Mouse (Mus musculus): ENCODE measurements at regions not wholly inside any gene's neighbourhood (a gene's known extent, or its start where the extent isn't known, plus 50 kb on each side); places are given as distances from the start of the nearest gene placed in this dataset.

GRCm38 (mm10) chr12:56275556-56276242, 70.0 kb downstream of the Mbip start:
- no peak for DNase-seq (ENCODE audit: low spot score)
- Histone ChIP-seq H3K4me3 (ENCODE audit: low read depth, low read length) (no peak overlapping the region), H3K9me3 (ENCODE audit: control insufficient read depth, low read length) (no peaks in the 10 kb centered on the region)

GRCm38 (mm10) chr12:56265049-56265448, 80.6 kb downstream of the Mbip start:
- ATAC-seq (replicated peaks; ENCODE audit: low FRiP score, low TSS enrichment, low read depth) = no peak
- Histone ChIP-seq H3K4me2 (ENCODE audit: low read length) (no peak overlapping the region), H3K9ac (ENCODE audit: low read length) (no peak overlapping the region), H3K27ac (ENCODE audit: low read depth) (no peak overlapping the region), H3K4me3 (ENCODE audit: low read depth, low read length) (no peak overlapping the region), H3K36me3 (ENCODE audit: control insufficient read depth, insufficient read depth, low read length) (no peaks in the 10 kb centered on the region), H3K27me3 (replicated peaks; ENCODE audit: control insufficient read depth, insufficient read depth, low read length) (no peaks in the 10 kb centered on the region), H3K9me3 (ENCODE audit: control insufficient read depth, low read length) (no peaks in the 10 kb centered on the region), H3K4me1 (replicated peaks; ENCODE audit: control insufficient read depth, insufficient read depth, low read length) (no peaks in the 10 kb centered on the region)
- no peak for DNase-seq (ENCODE audit: low spot score)
- WGBS = 60% methylated on average over 6 of the region's 6 CpGs

More at GRCm38 (mm10) chr12:56275556-56276242, 70.0 kb downstream of the Mbip start:
- Histone ChIP-seq H3K27me3 (replicated peaks; ENCODE audit: control insufficient read depth, insufficient read depth, low read length) (no peaks in the 10 kb centered on the region), H3K27ac (ENCODE audit: low read depth) (no peak overlapping the region), H3K36me3 (ENCODE audit: control insufficient read depth, insufficient read depth, low read length) (no peaks in the 10 kb centered on the region), H3K4me2 (ENCODE audit: low read length) (no peak overlapping the region), H3K4me1 (replicated peaks; ENCODE audit: control insufficient read depth, insufficient read depth, low read length) (no peaks in the 10 kb centered on the region), H3K9ac (ENCODE audit: low read length) (no peak overlapping the region)
- ATAC-seq (replicated peaks; ENCODE audit: low FRiP score, low TSS enrichment, low read depth) = no peak
- WGBS = 51% methylated on average over 17 of the region's 17 CpGs

GRCm38 (mm10) chr12:56261471-56261870, 84.2 kb downstream of the Mbip start:
- 74% methylated on average over 4 of the region's 4 CpGs for WGBS
- H3K4me2 ChIP-seq (ENCODE audit: low read length) = no peak overlapping the region
- no peaks in the 10 kb centered on the region for H3K9me3 ChIP-seq (ENCODE audit: control insufficient read depth, low read length)
- no peaks in the 10 kb centered on the region for H3K27me3 ChIP-seq (replicated peaks; ENCODE audit: control insufficient read depth, insufficient read depth, low read length)
- no peaks in the 10 kb centered on the region for H3K4me1 ChIP-seq (replicated peaks; ENCODE audit: control insufficient read depth, insufficient read depth, low read length)
- no peak overlapping the region for H3K27ac ChIP-seq (ENCODE audit: low read depth)
- ATAC-seq (replicated peaks; ENCODE audit: low FRiP score, low TSS enrichment, low read depth) = no peak
- no peak overlapping the region for H3K4me3 ChIP-seq (ENCODE audit: low read depth, low read length)
- no peak for DNase-seq (ENCODE audit: low spot score)
- no peak overlapping the region for H3K9ac ChIP-seq (ENCODE audit: low read length)
- no peaks in the 10 kb centered on the region for H3K36me3 ChIP-seq (ENCODE audit: control insufficient read depth, insufficient read depth, low read length)

GRCm38 (mm10) chr12:56258401-56259050, 87.2 kb downstream of the Mbip start:
- no peak overlapping the region for H3K27ac ChIP-seq (ENCODE audit: low read depth)
- ATAC-seq (replicated peaks; ENCODE audit: low FRiP score, low TSS enrichment, low read depth) (no peak), DNase-seq (ENCODE audit: low spot score) (no peak)
- no peak overlapping the region for H3K4me3 ChIP-seq (ENCODE audit: low read depth, low read length)
- WGBS = 79% methylated on average over 14 of the region's 14 CpGs
- H3K9ac ChIP-seq (ENCODE audit: low read length) = no peak overlapping the region
- no peaks in the 10 kb centered on the region for H3K4me1 ChIP-seq (replicated peaks; ENCODE audit: control insufficient read depth, insufficient read depth, low read length)
- H3K4me2 ChIP-seq (ENCODE audit: low read length) = no peak overlapping the region
- no peaks in the 10 kb centered on the region for H3K9me3 ChIP-seq (ENCODE audit: control insufficient read depth, low read length)
- H3K36me3 ChIP-seq (ENCODE audit: control insufficient read depth, insufficient read depth, low read length) = no peaks in the 10 kb centered on the region
- H3K27me3 ChIP-seq (replicated peaks; ENCODE audit: control insufficient read depth, insufficient read depth, low read length) = no peaks in the 10 kb centered on the region

GRCm38 (mm10) chr12:56256243-56256881, 89.3 kb downstream of the Mbip start:
- Histone ChIP-seq H3K27ac (ENCODE audit: low read depth) (no peak overlapping the region), H3K4me2 (ENCODE audit: low read length) (no peak overlapping the region), H3K4me3 (ENCODE audit: low read depth, low read length) (no peak overlapping the region), H3K36me3 (ENCODE audit: control insufficient read depth, insufficient read depth, low read length) (no peaks in the 10 kb centered on the region), H3K9ac (ENCODE audit: low read length) (no peak overlapping the region), H3K9me3 (ENCODE audit: control insufficient read depth, low read length) (no peaks in the 10 kb centered on the region), H3K4me1 (replicated peaks; ENCODE audit: control insufficient read depth, insufficient read depth, low read length) (no peaks in the 10 kb centered on the region), H3K27me3 (replicated peaks; ENCODE audit: control insufficient read depth, insufficient read depth, low read length) (no peaks in the 10 kb centered on the region)
- ATAC-seq (replicated peaks; ENCODE audit: low FRiP score, low TSS enrichment, low read depth) (no peak), DNase-seq (ENCODE audit: low spot score) (no peak)
- 89% methylated on average over 11 of the region's 11 CpGs for WGBS

- DNase-seq (ENCODE audit: low spot score) (no peak), ATAC-seq (replicated peaks; ENCODE audit: low FRiP score, low TSS enrichment, low read depth) (no peak)
- Histone ChIP-seq H3K4me3 (ENCODE audit: low read depth, low read length) (no peak overlapping the region), H3K27me3 (replicated peaks; ENCODE audit: control insufficient read depth, insufficient read depth, low read length) (no peaks in the 10 kb centered on the region), H3K36me3 (ENCODE audit: control insufficient read depth, insufficient read depth, low read length) (no peaks in the 10 kb centered on the region), H3K27ac (ENCODE audit: low read depth) (no peak overlapping the region), H3K4me1 (replicated peaks; ENCODE audit: control insufficient read depth, insufficient read depth, low read length) (no peaks in the 10 kb centered on the region), H3K9me3 (ENCODE audit: control insufficient read depth, low read length) (no peaks in the 10 kb centered on the region), H3K9ac (ENCODE audit: low read length) (no peak overlapping the region), H3K4me2 (ENCODE audit: low read length) (no peak overlapping the region)
- 46% methylated on average over 7 of the region's 7 CpGs for WGBS
Observed at GRCm38 (mm10) chr12:56252612-56253444, 92.9 kb downstream of the Mbip start.

- Histone ChIP-seq H3K9ac (ENCODE audit: low read length) (no peak overlapping the region), H3K4me2 (ENCODE audit: low read length) (no peak overlapping the region), H3K27me3 (replicated peaks; ENCODE audit: control insufficient read depth, insufficient read depth, low read length) (no peaks in the 10 kb centered on the region), H3K9me3 (ENCODE audit: control insufficient read depth, low read length) (no peaks in the 10 kb centered on the region), H3K36me3 (ENCODE audit: control insufficient read depth, insufficient read depth, low read length) (no peaks in the 10 kb centered on the region), H3K4me1 (replicated peaks; ENCODE audit: control insufficient read depth, insufficient read depth, low read length) (no peaks in the 10 kb centered on the region), H3K27ac (ENCODE audit: low read depth) (no peak overlapping the region), H3K4me3 (ENCODE audit: low read depth, low read length) (no peak overlapping the region)
- no peak for ATAC-seq (replicated peaks; ENCODE audit: low FRiP score, low TSS enrichment, low read depth)
- WGBS = 24% methylated on average over 3 of the region's 3 CpGs
- DNase-seq (ENCODE audit: low spot score) = no peak
Observed at GRCm38 (mm10) chr12:56250262-56250661, 95.4 kb downstream of the Mbip start.

- no peaks in the 10 kb centered on the region for H3K9me3 ChIP-seq (ENCODE audit: control insufficient read depth, low read length)
- H3K4me1 ChIP-seq (replicated peaks; ENCODE audit: control insufficient read depth, insufficient read depth, low read length) = no peaks in the 10 kb centered on the region
- H3K9ac ChIP-seq (ENCODE audit: low read length) = no peak overlapping the region
- no peak overlapping the region for H3K27ac ChIP-seq (ENCODE audit: low read depth)
- 87% methylated on average over 7 of the region's 7 CpGs for WGBS
- DNase-seq (ENCODE audit: low spot score) = no peak
- no peak overlapping the region for H3K4me2 ChIP-seq (ENCODE audit: low read length)
- H3K36me3 ChIP-seq (ENCODE audit: control insufficient read depth, insufficient read depth, low read length) = no peaks in the 10 kb centered on the region
- no peaks in the 10 kb centered on the region for H3K27me3 ChIP-seq (replicated peaks; ENCODE audit: control insufficient read depth, insufficient read depth, low read length)
- ATAC-seq (replicated peaks; ENCODE audit: low FRiP score, low TSS enrichment, low read depth) = no peak
- H3K4me3 ChIP-seq (ENCODE audit: low read depth, low read length) = no peak overlapping the region
Observed at GRCm38 (mm10) chr12:56246406-56246805, 99.3 kb downstream of the Mbip start.
